Mouse (Mus musculus) spleen, adult 2 months (tissue): ENCODE measurements around the gene Arpc5.

ENCODE experiments used
- CTCF ChIP-seq: fragments of 200-500 bp; IDR thresholded peaks from 2 replicates; pipeline ENCODE4 v1.5.1; 2011; ENCODE audit warnings: mild to moderate bottlenecking, inconsistent platforms; ENCODE audit not compliant: insufficient read depth, insufficient read length, insufficient replicate concordance; ENCODE audit errors: extremely low read depth
- POLR2A ChIP-seq: fragments of 200-500 bp; IDR thresholded peaks from 2 replicates; pipeline ENCODE4 v1.6.1; 2011; ENCODE audit warnings: low read depth, low read length, inconsistent platforms

GRCm38 (mm10) chr1:152817027-152817769 is 50.9 kb downstream of the Arpc5 start:
- TF ChIP-seq POLR2A (no peak), CTCF (no peak)
